Mouse (Mus musculus): Measurements from ENCODE around the gene Uaca. TPM values are rescaled to one million over a fixed set of nuclear protein-coding genes. Genes with fewer than 3 reads are reported as not detected.
"Not testable (repeated sequence)": the region's sequence is repeated elsewhere in the genome, so short reads cannot be mapped to it uniquely, and the experiment has no call there.

The Uaca gene
- total RNA-seq, 2 experiments from 2014 or later = 29.2 to 32.0 TPM

DNA sequence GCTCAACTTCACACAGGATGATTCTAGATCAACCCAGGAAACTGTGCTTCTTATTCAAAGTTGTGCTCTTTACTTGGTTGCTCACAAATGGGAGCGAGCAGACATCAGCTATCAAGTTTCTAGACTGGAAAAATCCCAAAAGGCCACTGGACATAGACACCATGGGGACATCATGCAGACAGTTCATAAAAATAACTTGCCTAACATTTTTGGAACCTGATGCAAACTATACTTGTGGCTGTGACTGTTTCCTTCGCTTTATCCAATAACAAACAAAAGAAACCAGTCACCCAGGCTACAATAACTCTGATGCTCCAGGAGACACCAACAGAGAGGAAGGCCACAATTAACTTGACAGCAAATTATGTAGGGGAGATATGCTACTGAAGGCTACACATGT lies 4.1 kb upstream of the Uaca start:
- no peak for DNase-seq (ENCODE audit: low spot score in 2 of 2)

DNA sequence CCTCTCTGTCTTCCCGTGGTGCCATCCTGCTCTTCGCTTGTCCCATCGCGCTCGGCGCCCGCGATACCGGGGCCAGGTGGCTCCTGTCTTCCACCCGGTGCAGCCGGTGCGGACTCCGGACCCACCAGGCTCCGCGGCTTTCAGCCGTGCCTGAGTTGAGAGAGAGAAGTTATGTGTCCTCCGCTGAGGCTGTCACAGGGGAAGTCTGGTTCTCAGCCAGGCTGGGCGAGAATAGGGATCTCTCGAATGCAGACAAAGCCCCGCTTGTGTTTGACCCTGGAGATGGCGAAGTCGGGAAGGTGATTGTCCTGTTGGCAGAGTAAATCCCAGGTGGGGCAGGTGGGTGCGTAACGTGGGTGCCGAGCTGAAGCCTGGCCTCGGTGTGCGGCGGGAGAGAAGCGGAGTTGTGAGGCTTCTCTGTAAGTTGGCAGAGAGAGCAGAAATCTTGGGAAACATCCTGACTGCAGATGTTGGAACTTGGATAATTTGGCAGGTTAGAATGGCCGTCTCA lies 554 bp downstream of the Uaca start:
- peak; percentile 36 to 43 for DNase-seq (ENCODE audit: low spot score in 2 of 2)

DNA sequence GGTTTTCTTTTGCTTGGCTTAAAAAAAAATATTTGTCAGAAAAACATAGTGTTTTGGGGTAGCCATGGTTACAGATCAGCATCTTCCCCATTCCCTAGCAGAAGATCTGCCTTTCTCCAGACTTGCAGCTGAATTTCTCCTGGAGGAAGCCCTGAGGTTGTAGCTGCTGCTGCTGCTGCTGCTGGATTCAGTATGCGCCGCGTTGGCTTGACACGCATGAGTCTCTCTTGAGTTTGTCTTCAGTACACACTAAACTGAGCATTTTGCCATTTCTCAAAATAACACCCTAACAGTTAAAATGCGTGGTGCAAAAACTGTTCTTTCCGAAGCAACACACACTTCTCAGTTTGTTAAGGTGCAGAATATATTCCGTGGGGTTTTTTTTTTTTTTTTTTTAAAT lies 1.7 kb downstream of the Uaca start:
- DNase-seq (ENCODE audit: low spot score in 2 of 2) = no peak

DNA sequence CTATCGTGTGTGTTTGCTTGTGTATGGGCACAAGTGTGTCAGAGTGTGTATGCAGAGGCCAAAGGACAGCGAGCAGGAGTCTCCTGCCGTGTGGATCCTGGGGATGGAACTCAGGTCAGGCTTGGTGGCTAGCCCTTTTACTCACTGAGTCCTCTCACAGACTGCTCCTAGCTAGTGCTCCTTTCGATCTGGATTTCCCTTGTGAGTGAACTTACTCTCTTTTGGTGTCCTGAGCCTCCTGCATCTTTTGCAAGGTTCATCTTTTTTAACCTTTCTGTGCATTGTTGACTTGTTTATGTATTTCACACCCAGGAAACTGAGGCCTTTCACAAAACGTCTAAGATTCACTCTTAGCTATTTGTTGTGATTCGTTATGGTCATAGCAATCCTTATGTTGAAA lies 2.8 kb downstream of the Uaca start:
- DNase-seq (ENCODE audit: low spot score in 2 of 2) = no peak

DNA sequence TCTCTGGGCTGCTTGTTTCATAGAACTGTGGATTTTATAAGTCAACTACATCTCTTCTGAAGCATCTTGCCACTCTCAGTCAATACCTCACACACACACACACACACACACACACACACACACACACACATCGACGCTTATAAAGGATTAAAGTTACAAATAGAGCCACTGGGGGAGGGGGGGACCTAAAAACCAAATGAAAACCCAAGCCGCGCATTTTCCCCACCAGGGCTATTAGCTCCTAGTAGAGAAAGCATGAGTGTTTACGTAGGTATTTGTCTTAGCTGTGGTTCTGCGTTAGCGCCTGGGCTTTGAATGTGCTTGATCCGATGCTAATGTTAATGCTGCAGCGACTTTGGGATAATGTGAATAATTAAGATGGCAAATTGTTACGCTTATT lies 4.7 kb downstream of the Uaca start:
- no peak for DNase-seq (ENCODE audit: low spot score in 2 of 2)

DNA sequence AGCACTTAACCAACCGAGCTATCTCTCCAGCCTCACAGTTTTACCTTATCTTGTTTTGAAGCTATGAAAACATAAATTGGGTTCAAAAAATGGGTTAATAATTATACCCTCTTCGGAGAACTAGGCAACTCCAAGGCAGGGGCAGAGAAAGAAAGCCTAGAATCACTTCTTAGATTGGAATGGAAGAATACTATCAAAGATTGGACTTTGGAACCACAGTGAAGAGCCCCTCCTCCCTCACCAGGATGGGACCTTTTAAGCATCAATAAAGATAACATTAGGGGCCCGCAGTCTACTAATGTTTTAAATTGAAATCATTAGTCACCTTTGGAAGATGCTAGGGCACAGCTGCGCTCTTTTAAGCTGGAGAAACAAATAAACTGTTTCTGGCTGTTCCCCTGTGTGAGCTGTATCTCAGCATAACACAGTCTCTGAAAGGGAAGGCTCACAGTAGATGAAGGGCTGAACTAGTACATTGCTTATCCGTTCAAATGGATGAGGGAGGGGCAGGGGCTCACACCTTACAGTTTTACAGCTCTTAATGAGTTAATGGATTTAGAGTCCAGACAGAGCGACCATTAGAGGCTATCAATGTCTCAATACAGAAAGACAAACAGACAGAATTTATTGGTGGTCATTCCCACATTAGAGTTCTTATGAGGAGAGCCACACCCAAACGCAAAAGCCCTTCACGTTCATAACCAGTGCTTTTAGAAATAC lies 6.5 kb downstream of the Uaca start:
- no peak for DNase-seq (ENCODE audit: low spot score in 2 of 2)

DNA sequence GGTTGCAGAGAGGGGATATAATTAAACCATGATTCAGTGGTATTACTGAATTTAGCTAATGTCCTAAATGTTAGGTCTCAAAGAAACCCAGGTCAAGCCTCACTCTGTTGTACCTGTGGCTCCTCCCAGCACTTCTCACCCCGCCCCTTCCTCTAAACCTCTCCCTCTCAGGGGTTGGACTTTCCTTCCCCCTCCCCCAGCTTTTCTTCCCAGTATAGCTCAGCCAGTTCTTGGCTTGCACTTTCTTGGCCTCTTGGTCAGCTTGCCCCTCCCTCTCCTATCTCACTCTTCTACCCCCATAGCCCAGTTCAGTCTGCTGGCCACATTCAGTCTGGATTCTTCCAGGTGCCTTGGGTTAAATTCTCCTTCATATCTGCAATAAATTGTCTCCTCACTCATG lies 7.4 kb downstream of the Uaca start:
- DNase-seq (ENCODE audit: low spot score in 2 of 2) = no peak

DNA sequence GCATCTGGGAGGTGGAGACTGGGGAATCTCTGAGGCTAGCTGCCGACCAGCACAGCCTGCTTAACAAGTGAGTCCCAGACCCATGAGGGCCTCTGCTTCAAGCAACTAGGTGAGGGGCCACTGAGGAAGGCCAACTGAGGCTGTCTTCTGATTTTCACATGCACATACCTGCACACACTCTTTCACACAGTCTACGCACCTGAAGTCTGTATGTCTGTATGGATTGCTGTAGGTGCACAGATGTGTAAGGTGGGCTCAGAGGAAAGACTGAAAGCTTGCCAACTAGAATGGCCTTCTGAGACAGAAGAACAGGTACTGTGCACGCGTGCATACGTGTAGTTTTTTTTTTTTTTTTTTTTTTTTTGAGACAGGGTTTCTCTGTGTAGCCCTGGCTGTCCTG lies 8.0 kb downstream of the Uaca start:
- no peak for DNase-seq (ENCODE audit: low spot score in 2 of 2)

DNA sequence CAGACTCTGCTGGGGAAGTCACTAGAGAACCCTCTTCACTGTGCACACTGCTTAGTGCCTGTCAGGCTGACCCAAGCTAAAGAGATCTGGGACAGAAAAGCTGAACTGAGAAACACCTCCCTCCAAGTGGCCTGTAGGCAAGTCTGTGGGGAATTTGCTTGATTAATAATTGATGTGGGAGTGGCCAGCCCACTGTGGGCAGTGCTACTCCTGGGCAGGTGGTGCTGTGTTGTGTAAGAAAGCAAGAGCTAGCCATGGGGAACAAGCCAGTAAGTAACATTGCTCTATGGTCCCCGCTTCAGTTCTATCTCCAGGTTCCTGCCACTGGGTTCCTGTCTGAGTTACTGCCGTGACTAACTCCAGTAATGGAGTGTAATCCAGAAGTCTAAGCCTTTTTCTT lies 11.7 kb downstream of the Uaca start:
- DNase-seq (ENCODE audit: low spot score in 2 of 2) = no peak

DNA sequence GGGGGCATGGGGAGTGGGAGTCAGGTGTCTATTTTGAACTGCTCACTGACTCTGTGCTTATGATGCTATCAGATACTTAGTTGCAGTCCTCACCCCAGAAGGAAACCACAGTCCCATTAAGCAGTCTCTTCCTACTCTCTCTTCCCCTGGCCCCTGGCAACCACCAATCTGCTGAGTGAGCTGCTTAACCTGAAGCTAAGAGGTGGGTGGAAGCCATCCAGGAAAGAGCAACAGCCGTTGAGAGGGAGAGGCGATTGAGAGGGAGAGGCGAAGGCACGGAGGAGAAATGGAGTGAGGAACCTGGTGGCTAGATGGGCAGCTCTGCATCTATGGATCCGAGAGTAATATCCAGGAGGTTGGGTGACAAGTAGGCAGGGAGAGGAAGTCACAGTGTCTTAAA lies 13.7 kb downstream of the Uaca start:
- no peak for DNase-seq (ENCODE audit: low spot score in 2 of 2)

DNA sequence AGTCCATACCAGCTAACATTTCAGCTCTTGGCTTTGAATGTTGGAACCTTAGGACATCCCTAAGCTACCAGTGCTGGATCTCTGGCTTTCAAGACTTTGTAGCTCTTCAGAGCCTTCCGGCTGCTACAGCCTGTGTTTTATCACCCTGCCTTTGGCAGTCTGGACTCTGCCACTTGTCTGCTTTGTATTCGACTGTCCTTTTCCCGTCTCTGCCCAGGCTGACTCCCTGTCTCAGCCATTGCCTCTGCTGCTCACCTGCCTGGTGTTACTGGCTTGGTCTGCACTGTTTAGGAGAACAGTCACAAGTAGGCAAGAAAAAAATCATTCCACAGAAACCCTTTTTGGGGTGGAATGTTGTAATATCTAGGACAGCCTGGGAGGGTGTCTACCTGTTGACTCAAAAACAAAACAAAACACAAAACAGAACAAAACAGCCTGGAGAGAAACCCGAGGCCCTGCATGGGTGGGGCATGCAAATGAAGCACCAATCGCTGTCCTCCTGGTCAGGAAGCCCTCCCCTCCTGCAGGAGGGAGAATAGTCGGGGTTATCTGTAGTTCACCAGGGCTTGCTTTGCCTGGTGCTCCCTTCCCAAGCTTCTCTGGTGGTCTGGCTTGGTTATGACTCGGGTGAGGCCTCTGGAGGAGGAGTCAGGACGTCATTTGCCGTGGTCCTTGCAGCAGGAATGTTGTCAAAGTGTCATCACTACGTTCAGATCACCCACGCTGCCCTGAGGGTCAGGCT lies 19.0 kb downstream of the Uaca start:
- DNase-seq (ENCODE audit: low spot score in 2 of 2) = peak in 1 of 2 experiments; percentile 24

DNA sequence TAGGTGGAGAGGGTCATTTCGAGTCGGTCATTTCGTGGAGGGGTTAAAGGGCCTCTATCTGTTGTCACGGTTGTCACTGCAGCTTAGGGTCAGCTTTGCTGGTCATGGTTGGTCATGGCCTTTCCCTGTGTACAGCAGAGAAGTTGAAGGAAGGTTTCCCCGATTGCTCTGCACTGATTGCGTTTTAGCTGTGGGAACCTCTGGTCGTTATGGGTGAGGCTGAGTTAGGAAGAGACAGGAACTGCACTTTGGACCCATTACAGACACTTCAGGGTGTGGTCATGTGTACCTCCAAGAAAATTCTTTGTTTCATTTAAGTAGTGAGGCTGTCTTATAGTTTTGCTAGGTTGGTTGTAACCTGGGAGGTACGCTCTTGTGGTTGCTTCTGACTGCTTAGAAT lies 21.2 kb downstream of the Uaca start:
- DNase-seq (ENCODE audit: low spot score in 2 of 2) = no peak

DNA sequence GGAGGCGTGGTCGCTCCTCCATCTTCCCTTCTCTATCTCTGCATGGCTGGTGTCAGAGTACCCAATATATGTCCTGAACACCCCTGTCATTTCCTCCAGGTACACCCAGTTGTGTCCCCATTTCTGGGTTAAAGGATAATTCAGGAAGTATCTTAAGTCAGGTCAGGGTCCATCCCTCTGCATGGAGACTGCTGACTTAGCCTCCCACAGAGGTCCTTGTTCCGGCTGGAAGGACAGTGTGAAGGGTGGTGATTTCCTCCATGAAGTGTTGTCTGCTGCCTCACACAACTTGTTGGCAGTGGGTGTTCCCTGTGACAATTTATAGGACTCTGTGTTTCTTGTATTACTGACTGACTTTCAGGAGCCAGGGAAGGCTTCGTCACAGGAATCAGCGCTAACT lies 23.2 kb downstream of the Uaca start:
- no peak for DNase-seq (ENCODE audit: low spot score in 2 of 2)

DNA sequence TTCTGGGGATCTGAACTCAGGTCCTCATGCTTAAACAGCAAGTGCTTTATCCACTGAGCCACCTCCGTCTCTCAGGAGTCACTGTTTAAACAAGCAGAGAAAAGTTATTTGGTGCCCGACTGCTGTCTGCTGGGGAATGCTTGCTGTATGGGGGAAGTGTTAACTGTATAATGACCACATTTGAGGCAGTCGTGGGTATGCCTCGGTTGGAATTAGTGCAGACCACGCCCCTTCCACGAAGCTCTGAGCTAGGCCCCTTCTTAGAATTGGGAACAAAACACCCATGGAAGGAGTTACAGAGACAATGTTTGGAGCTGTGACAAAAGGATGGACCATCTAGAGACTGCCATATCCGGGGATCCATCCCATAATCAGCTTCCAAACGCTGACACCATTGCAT lies 24.2 kb downstream of the Uaca start:
- not testable (repeated sequence) for DNase-seq (ENCODE audit: low spot score in 2 of 2)

DNA sequence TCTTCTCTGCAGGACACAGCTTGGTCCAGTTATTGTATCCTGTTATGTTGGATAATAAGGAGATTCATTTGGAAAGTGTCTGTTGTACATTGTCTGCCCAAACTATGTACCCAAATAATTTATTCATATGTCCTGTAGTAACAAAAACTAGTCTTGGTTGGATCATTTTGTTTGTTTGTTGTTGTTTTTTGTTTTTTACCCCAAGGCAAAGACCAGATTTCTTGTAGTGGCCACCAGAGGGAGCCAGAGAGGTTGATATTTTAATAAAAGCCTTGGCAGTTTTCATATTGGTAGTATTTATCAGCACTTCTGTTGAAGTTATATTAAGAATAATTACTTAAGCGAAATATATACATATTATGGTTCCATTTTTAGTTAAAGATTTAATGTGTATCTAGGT lies 25.0 kb downstream of the Uaca start:
- peak in 1 of 2 experiments; percentile 31 for DNase-seq (ENCODE audit: low spot score in 2 of 2)

DNA sequence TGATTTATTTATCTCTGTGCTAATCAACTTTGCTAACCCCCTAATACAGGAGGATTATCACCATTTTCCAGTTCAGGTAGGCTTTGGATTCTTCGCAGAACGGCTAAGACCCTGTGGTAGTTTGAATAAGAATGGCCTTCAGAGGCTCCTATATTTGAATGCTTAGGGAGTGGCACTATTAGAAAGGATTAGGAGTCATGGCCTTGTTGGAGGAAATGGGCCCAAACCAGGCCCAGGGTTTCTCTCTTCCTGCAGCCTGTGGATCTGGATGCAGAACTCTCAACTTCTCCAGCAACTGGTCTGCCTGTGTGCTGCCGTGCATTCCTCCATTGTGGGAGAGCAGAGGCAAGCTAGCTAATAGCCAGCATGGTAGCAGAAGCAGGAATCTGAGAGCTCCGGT lies 27.2 kb downstream of the Uaca start:
- DNase-seq (ENCODE audit: low spot score in 2 of 2) = no peak

DNA sequence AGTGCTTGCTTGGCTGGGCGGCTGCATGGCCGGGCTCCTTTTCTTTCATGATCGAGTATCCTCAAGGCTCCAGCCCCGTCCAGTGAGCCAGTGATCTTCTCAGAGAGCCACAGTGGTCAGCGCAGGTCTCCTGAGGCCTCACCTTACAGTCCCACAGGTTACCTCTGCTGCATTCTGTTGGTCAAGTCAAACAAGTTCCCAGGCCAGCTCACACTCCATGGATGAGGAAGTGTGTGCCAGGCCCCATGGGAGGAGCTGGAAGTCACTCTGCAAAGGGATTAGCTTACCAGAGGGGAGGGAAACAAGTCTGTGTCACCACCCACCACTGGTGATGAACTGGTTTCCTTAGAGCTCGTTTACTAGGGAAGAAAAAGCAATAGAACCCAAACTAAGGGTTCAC lies 28.3 kb downstream of the Uaca start:
- no peak for DNase-seq (ENCODE audit: low spot score in 2 of 2)

DNA sequence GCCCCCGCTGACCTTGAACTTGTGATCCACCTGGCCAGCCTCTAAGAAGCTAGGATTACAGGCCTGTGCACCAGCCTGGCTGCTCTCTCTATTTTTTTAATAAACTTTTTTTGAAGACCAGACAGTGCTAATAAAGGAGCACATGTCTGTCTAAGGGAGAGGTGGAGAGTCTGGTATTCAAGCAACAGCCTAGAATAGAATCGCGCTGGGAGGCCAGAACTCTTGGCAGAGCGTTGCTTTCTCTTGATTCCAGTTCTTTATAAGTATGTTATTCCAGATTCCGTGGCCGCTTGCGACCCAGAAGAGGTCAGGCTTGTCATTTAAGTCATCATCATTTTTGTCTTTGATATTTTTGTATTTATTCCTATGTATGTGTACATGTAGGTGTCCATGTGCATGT lies 31.2 kb downstream of the Uaca start:
- DNase-seq (ENCODE audit: low spot score in 2 of 2) = no peak

DNA sequence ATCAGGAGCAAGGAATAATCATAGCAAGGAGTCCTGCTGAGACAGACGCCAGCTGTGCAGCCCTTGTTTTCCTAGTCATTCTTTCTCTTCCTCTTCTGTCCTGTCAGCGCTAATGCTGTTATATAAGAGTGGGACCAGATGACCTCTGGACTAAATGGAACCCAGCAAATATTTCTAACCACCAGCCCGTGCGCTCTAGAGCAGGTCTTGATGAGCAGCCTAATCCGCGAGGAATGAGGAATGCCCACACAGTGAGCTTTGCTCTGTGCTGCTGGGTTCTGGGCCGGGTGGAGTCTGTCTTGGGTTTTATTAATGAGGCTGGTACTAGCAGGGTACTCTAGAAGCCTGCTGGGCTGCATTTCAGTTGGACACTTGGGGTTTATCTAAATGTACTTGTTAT lies 32.4 kb downstream of the Uaca start:
- DNase-seq (ENCODE audit: low spot score in 2 of 2) = no peak

DNA sequence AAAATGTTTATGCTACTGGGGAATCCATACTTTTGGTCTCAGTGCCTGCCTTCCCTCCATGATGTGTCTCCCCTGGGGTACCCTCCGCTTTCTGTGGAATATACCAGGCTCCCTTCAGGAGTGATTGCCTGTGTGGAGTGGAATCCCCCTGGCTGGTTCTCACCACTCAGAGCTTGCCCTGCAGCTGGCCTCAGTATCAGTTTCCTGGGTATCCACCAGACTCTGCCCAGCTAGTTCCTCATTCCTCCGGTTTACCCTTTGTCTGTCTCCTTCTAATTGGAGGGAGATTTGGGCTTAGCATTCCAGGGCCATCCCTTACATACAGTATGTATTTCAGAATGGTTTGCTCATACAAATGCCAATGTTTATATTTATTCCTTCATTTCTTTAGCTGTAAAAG lies 33.9 kb downstream of the Uaca start:
- DNase-seq (ENCODE audit: low spot score in 2 of 2) = no peak

DNA sequence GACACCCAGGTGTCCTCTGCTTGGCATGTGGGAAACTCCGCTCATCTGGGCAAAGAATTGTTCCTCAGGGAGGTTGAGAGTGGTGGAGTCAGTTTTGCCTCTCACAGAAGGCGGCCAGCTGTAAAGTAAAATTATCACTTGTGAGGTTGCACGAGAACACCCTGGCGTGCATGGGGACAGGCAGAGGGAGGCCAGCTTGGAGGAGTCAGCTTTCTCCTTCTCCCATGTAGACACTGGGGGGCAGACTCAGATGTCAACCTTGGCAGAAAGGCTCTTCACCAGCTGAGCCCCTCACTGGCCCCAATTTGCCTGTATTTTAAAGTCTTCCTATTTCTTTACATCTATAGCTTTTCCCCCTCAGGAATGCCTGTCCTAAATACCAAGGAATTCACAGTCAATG lies 35.3 kb downstream of the Uaca start:
- no peak for DNase-seq (ENCODE audit: low spot score in 2 of 2)

DNA sequence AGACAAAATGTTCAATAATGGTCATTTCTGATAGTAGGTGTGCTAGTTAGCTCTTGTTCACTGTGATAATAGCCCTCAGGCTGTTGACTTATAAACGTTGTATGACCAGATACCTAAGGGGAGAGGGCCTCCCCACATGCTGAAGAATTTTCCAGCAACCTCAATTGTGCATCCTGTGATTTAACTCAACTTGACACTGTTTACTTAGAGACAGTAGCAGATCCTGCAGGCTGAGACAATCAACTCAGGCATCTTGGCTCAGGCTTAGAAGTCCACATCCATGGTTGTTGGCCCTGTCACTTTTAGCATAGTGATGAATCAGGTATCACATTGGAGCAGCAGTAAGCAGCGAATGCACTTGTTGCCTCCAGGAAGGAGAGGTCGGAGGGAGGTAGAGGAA lies 35.7 kb downstream of the Uaca start:
- no peak for DNase-seq (ENCODE audit: low spot score in 2 of 2)

DNA sequence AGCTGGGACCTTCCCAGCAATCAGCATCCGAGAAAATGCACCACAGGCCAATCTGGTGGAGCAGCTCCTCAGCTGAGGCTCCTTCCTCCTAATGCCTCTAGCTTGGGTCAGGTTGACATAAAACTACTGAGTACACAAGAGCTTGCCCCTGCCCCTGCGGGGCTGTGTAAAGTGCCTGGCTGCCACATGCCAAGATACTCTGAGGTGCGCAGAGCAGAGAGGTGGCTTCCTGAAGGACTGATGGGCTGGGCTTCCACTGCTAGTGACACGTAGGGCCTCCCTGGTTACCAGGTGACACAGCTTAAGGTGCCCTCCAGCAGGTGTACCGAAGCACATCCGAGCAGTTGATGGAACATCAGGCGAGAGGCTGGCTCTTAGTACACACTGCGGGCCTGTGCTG lies 37.9 kb downstream of the Uaca start:
- DNase-seq (ENCODE audit: low spot score in 2 of 2) = no peak

Data from adrenal gland, adult 18-20 months (tissue).